Mouse (Mus musculus) ES-Bruce4 (cell line): ENCODE results near the gene Ifna1.

Experiments
- CTCF ChIP-seq: IDR thresholded peaks from one replicate; pipeline ENCODE4 v1.8.1; 2011; ENCODE audit warnings: low read depth, low read length
- POLR2A ChIP-seq: IDR thresholded peaks from one replicate; pipeline ENCODE4 v1.8.1; 2011; ENCODE audit warnings: low read length; ENCODE audit not compliant: insufficient read depth

DNA sequence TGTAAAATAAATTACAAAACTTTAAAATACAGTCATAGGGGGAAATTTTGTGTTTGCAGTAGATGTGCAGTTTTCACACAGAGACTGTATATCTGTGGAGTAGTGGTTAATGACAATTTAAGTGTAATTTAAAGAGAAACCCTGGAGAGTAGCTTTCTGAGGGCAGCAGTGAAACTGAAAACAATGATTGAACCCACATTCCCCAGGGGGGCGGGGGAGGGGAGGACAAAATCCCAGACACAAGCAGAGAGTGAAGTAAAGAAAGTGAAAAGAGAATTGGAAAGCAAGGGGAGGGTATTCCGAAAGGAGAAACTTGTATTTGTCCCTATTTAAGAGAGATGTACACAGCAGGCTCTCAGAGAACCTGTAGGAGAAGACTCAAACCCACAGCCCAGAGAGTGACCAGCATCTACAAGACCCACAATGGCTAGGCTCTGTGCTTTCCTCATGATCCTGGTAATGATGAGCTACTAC is 8.4 kb upstream of the Ifna1 start, which contains the start of gene Ifna4:
- no peak for TF ChIP-seq POLR2A
- no peak for TF ChIP-seq CTCF
